Mouse (Mus musculus): ENCODE measurements at regions not wholly inside any gene's neighbourhood (a gene's known extent, or its start where the extent isn't known, plus 50 kb on each side); places are given as distances from the start of the nearest gene placed in this dataset.

DNA sequence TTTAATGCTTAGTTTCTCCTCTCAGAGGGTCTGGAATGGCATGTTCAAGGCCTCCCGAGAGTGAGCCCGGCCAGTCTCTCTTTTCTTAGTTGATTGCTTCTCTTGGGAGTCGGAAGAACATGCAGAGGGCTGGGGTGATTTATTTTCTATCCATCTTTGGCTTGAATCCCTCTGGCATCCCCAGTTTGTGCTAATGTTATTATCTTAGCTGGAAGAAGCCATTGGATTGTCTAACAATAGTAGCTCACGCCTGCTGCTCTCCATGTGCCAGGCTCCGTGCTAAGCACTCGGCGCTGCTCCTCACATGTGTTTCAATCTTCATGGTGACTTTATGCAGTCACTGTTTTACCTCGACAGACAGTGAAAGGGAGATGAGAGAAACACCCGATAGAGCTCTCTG, 160.8 kb downstream of the Zfp706 start:
- Histone ChIP-seq H3K36me3 (ENCODE audit: control insufficient read depth, insufficient read depth, low read length) (no peaks in the 10 kb centered on the region), H3K27ac (ENCODE audit: low read depth, low read length) (no peak overlapping the region), H3K4me1 (ENCODE audit: control insufficient read depth, insufficient read depth, low read length) (no peaks in the 10 kb centered on the region), H3K27me3 (ENCODE audit: control insufficient read depth, insufficient read depth, low read length) (no peaks in the 10 kb centered on the region), H3K4me2 (replicated peaks; ENCODE audit: low read depth, low read length) (no peak overlapping the region), H3K9me3 (ENCODE audit: control insufficient read depth, low read length) (no peaks in the 10 kb centered on the region), H3K4me3 (ENCODE audit: low read length) (no peak overlapping the region), H3K9ac (ENCODE audit: low read depth, low read length) (no peak overlapping the region)
- ATAC-seq (ENCODE audit: low FRiP score, low TSS enrichment): no peak
- 80% methylated on average over 9 of the region's 9 CpGs for WGBS

Measured in kidney, embryonic 14.5 days (tissue).